Mouse (Mus musculus): ENCODE measurements at regions not wholly inside any gene's neighbourhood (a gene's known extent, or its start where the extent isn't known, plus 50 kb on each side); places are given as distances from the start of the nearest gene placed in this dataset.

DNA sequence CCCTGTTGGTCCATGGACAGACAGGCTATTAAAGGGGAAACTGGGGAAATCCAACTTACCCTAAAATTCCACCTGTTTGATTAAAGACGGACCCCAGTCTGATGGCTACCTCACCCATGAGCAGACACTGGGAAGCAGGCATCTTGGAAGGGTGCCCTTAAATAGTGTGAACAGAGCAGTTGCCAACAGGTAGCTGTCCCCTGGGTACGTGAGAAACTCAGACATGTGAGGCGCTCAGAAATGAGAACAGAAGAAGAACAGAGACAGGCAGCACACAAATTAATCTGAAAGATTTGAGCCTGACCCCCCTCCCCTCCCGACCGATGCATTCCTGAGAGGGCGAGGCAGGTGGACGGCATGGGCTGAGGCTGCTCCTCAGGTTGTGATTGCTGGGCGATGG lies 135.7 kb upstream of the Azi2 start:
- no peak for TF ChIP-seq CTCF (IDR thresholded peaks at IDR 0.05; ENCODE audit: borderline replicate concordance, insufficient read depth, low read length)
- no peak for TF ChIP-seq POLR2A (IDR thresholded peaks at IDR 0.05; ENCODE audit: low read depth, low read length)

Data from embryonic fibroblast, embryonic 13.5 days (primary cell).